Comparison of ENCODE assay signal across 9 mouse cellular contexts in genomic region chr15:78571554-78572269, GRCm38 (mm10). TPM values are rescaled to one million over a fixed set of nuclear protein-coding genes. Genes with fewer than 3 reads are reported as not detected.
DNase-seq lines count a peak whose midpoint lies in the region; ATAC-seq and TF ChIP-seq lines count a peak whose summit lies in the region.
"Had no signal": no experiment of that assay in that cellular context is flagged by ENCODE, and none has a peak within 500 bp of the region (broad histone marks: within the 10 kb centered on the region; RNA-seq: fewer than 3 reads in every experiment).

No protein-coding gene starts in this region.

- no peak for TF ChIP-seq CTCF in heart, adult 2 months (IDR thresholded peaks at IDR 0.05)
- no peak for TF ChIP-seq CTCF in lung, adult 2 months (IDR thresholded peaks at IDR 0.05; ENCODE audit: insufficient read depth, low read length)
- no peak for TF ChIP-seq CTCF in left cerebral cortex, adult 2 months (IDR thresholded peaks at IDR 0.05)

- no peak overlapping the region for H3K9ac ChIP-seq in heart, adult 2 months (ENCODE audit: low read depth, low read length)
- H3K9ac ChIP-seq: embryonic facial prominence, embryonic 13.5 days had no signal

- no peak overlapping the region for H3K27ac ChIP-seq in heart, adult 2 months
- no peak overlapping the region for H3K27ac ChIP-seq in left cerebral cortex, adult 2 months
- H3K27ac ChIP-seq: embryonic facial prominence, embryonic 13.5 days had no signal

- H3K4me3 ChIP-seq in heart, adult 2 months: no peak overlapping the region
- H3K4me3 ChIP-seq in lung, adult 2 months (replicated peaks; ENCODE audit: extremely low read depth, low read depth, low read length): peak overlapping the region; percentile 61
- H3K4me3 ChIP-seq in left cerebral cortex, adult 2 months: no peak overlapping the region
- H3K4me3 ChIP-seq: embryonic facial prominence, embryonic 13.5 days had no signal

- no peaks in the 10 kb centered on the region for H3K27me3 ChIP-seq in heart, adult 2 months (ENCODE audit: control insufficient read depth, insufficient read depth, low read length)
- H3K27me3 ChIP-seq: embryonic facial prominence, embryonic 13.5 days had no signal

- H3K79me2 ChIP-seq in heart, adult 2 months (replicated peaks; ENCODE audit: control insufficient read depth, insufficient read depth, low read length): no peaks in the 10 kb centered on the region

- H3K4me1 ChIP-seq in heart, adult 2 months (ENCODE audit: control insufficient read depth, insufficient read depth, low read length): no peaks in the 10 kb centered on the region
- peaks cover 2% of the 10 kb centered on the region; the same call in 1 of the 2 replicates for H3K4me1 ChIP-seq in lung, adult 2 months (ENCODE audit: control insufficient read depth, insufficient read depth, low read length)

- no peak for ATAC-seq in frontal cortex, adult (ENCODE audit: low TSS enrichment)

- no peak for TF ChIP-seq POLR2A in heart, adult 2 months (IDR thresholded peaks at IDR 0.05; ENCODE audit: insufficient read depth, low read depth, low read length)
- TF ChIP-seq POLR2A in lung, adult 2 months (IDR thresholded peaks at IDR 0.05; ENCODE audit: borderline replicate concordance, extremely low read depth, low read depth, low read length): peak; percentile 58; the same call in 1 of the 2 replicates

- intact Hi-C loops in heart, adult 2 months (cut with DNase I): no loop called here
- intact Hi-C loops in left cerebral cortex, adult 2 months (cut with DNase I): no loop called here
- intact Hi-C loops in gastrocnemius, postnatal 36 days (cut with DNase I): no loop called here

- peak; percentile 58 for DNase-seq in ZHBTc4 (ENCODE audit: low read depth, low spot score)
- peak; percentile 44 to 70 for DNase-seq in heart, adult 2 months
- DNase-seq in lung, adult 2 months: no peak
- peak; percentile 85 to 90 for DNase-seq in spleen, postnatal 4 days (ENCODE audit: low spot score in 2 of 2)
- DNase-seq in left cerebral cortex, adult 8-10 months (ENCODE audit: low spot score in 2 of 2): no peak
- DNase-seq in left cerebral cortex, adult 2 months (ENCODE audit: extremely low spot score in 1 of 2, low spot score in 2 of 2): no peak
- no peak for DNase-seq in gastrocnemius, postnatal 36 days

- TF ChIP-seq EP300 in heart, adult 2 months (IDR thresholded peaks at IDR 0.05; ENCODE audit: insufficient read depth, low read depth, low read length): no peak

- no peaks in the 10 kb centered on the region for H3K36me3 ChIP-seq in heart, adult 2 months (ENCODE audit: control insufficient read depth, insufficient read depth, low read length)
- H3K36me3 ChIP-seq: embryonic facial prominence, embryonic 13.5 days had no signal

- WGBS in heart, adult 2 months: 22% methylated on average over 16 of the region's 16 CpGs
- 35% methylated on average over 16 of the region's 16 CpGs for WGBS in lung, adult 2 months

RNA-seq across cellular contexts. Expression of gene Rac2, which starts 0.9 kb away (rescaled TPM):
- total RNA-seq in heart, adult 2 months (2021): 1 to 10 TPM; 4.5 to 8.7 TPM
- polyA plus RNA-seq in heart, adult 2 months (2012; rRNA removed): 7.7 and 44.7 TPM in 2 replicates
- polyA plus RNA-seq in lung, adult 2 months (2012; rRNA removed): 145 and 187 TPM in 2 replicates
- total RNA-seq in left cerebral cortex, adult 8-10 months (2022): 1 to 10 TPM; 1.3 to 8.2 (median 4.9) TPM
- total RNA-seq in left cerebral cortex, adult 2 months (2021): 1 to 10 TPM in 1 of 2 experiments, under 1 TPM in 1; 0.98 to 3.9 TPM
- 1 to 10 TPM in 1 of 2 experiments, under 1 TPM in 1; 0.42 to 1.4 TPM for total RNA-seq in gastrocnemius, postnatal 36 days (2021)

RNA-seq across cellular contexts. Expression of gene Cyth4, which starts 25.1 kb away (rescaled TPM):
- 1 to 10 TPM; 6.1 to 6.7 TPM for total RNA-seq in heart, adult 2 months (2021)
- polyA plus RNA-seq in heart, adult 2 months (2012; rRNA removed): 9.3 and 12.8 TPM in 2 replicates
- polyA plus RNA-seq in lung, adult 2 months (2012; rRNA removed): 42.8 and 45.5 TPM in 2 replicates
- total RNA-seq in left cerebral cortex, adult 8-10 months (2022): 10 to 100 TPM in 3 of 4 experiments, 1 to 10 TPM in 1; 9.1 to 26.0 (median 17.3) TPM
- total RNA-seq in left cerebral cortex, adult 2 months (2021): 10 to 100 TPM; 10.0 to 10.3 TPM
- total RNA-seq in gastrocnemius, postnatal 36 days (2021): 1 to 10 TPM; 2.0 to 2.1 TPM

RNA-seq across cellular contexts. Expression of gene Sstr3, which starts 27.2 kb away (rescaled TPM):
- not detected for total RNA-seq in heart, adult 2 months (2021)
- polyA plus RNA-seq in heart, adult 2 months (2012; rRNA removed): not detected in 2 replicates
- polyA plus RNA-seq in lung, adult 2 months (2012; rRNA removed): 0.02 and 0.03 TPM in 2 replicates
- 10 to 100 TPM; 16.2 to 23.4 (median 18.3) TPM for total RNA-seq in left cerebral cortex, adult 8-10 months (2022)
- 10 to 100 TPM; 20.8 to 22.9 TPM for total RNA-seq in left cerebral cortex, adult 2 months (2021)
- total RNA-seq in gastrocnemius, postnatal 36 days (2021): not detected
- polyA plus RNA-seq: embryonic facial prominence, embryonic 13.5 days had no signal

RNA-seq across cellular contexts. Expression of gene C1qtnf6, which starts 40.5 kb away (rescaled TPM):
- total RNA-seq in heart, adult 2 months (2021): 10 to 100 TPM; 14.1 to 17.0 TPM
- 20.8 and 40.5 TPM in 2 replicates for polyA plus RNA-seq in heart, adult 2 months (2012; rRNA removed)
- polyA plus RNA-seq in lung, adult 2 months (2012; rRNA removed): 22.9 and 23.0 TPM in 2 replicates
- total RNA-seq in left cerebral cortex, adult 8-10 months (2022): 1 to 10 TPM; 1.7 to 4.0 (median 2.0) TPM
- total RNA-seq in left cerebral cortex, adult 2 months (2021): 1 to 10 TPM; 1.3 to 1.6 TPM
- 10 to 100 TPM in 1 of 2 experiments, 1 to 10 TPM in 1; 9.4 to 11.2 TPM for total RNA-seq in gastrocnemius, postnatal 36 days (2021)

Comparison
In these comparisons a context has a peak if more than half of its experiments do, and no peak if none do; other contexts are left out.
1. DNase-seq: peak in ZHBTc4 (single experiment), heart, adult 2 months (2 of 2) and spleen, postnatal 4 days (2 of 2); none in lung, adult 2 months (single experiment), left cerebral cortex, adult 8-10 months (0 of 2), left cerebral cortex, adult 2 months (0 of 2) and gastrocnemius, postnatal 36 days (0 of 2).
2. RNA of gene Sstr3, which starts 27.2 kb away (total RNA-seq): 20.8 to 22.9 TPM in left cerebral cortex, adult 2 months and 16.2 to 23.4 TPM in left cerebral cortex, adult 8-10 months; not detected in heart, adult 2 months and not detected in gastrocnemius, postnatal 36 days; every median in the first group is over 10 times any median in the second.